18 mouse cellular contexts compared by ENCODE assay signal in the genomic region with DNA sequence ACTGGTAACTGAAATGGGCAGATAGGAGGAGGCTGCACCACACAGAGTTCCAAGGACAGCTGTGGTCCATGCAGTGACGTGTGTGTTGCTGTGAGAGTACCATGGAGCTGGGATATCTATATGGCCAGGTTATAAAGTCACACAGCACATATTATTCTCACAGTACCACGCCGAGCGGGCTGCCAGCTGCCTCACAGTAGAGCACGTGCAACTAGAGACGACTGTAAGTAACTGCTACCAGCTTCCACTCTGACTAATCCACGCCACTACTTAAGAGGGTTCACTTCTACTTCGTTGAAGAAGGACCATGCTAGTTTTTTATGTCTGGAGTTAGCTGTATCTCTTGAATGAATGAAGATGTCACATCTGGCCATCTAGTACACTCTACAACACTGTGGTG.
"Had no signal": no experiment of that assay in that cellular context is flagged by ENCODE, and none has a peak within 500 bp of the region (broad histone marks: within the 10 kb centered on the region; RNA-seq: fewer than 3 reads in every experiment).

No protein-coding gene starts in this region.

- H3K27me3 ChIP-seq: midbrain, embryonic 15.5 days; neural tube, embryonic 13.5 days had no signal

- H3K4me2 ChIP-seq: liver, embryonic 11.5 days; lung, embryonic 14.5 days; midbrain, embryonic 15.5 days; neural tube, embryonic 13.5 days had no signal

- ATAC-seq: intestine, postnatal 0 days; liver, postnatal 0 days; lung, postnatal 0 days; midbrain, embryonic 15.5 days had no signal

- H3K27ac ChIP-seq: kidney, postnatal 0 days; left cerebral cortex, adult 2 months; liver, embryonic 14.5 days; macrophage; midbrain, embryonic 15.5 days; neural tube, embryonic 13.5 days had no signal

- H3K4me3 ChIP-seq: left cerebral cortex, adult 2 months; midbrain, embryonic 15.5 days; myocyte; neural tube, embryonic 13.5 days had no signal

- DNase-seq: kidney, adult 2 months; kidney, postnatal 36 days; layer of hippocampus, postnatal 36 days; liver, postnatal 0 days; lung, embryonic 14.5 days; retina, postnatal 1 day; thymus, adult 18-20 months; thymus, postnatal 36 days had no signal

- H3K9ac ChIP-seq: liver, embryonic 14.5 days; liver, postnatal 0 days; lung, embryonic 14.5 days; midbrain, embryonic 15.5 days; neural tube, embryonic 13.5 days had no signal

- H3K4me1 ChIP-seq: midbrain, embryonic 15.5 days; neural tube, embryonic 13.5 days had no signal

- H3K36me3 ChIP-seq: midbrain, embryonic 15.5 days; neural tube, embryonic 13.5 days had no signal

- H3K9me3 ChIP-seq: midbrain, embryonic 15.5 days; neural tube, embryonic 13.5 days had no signal
